Mouse (Mus musculus) CH12.LX (cell line): ENCODE data around the gene Slc30a9. TPM values are rescaled to one million over a fixed set of nuclear protein-coding genes. Genes with fewer than 3 reads are reported as not detected.

Experiments
- DNase-seq: peaks from one replicate; pipeline ENCODE4 v3.0.0-alpha.2; 2013; ENCODE audit errors: extremely low read depth
- H3K27ac ChIP-seq: 2 replicates; pipeline ENCODE4 v1.5.1; 2012; ENCODE audit warnings: low read depth, mild to moderate bottlenecking, control low read depth, moderate library complexity; ENCODE audit not compliant: insufficient read depth
- H3K27me3 ChIP-seq: replicated peaks from 2 replicates; pipeline ENCODE3; 2012; ENCODE audit warnings: inconsistent platforms
- H3K36me3 ChIP-seq, 2 experiments: replicated peaks in 1 of 2; 2 replicates each; pipeline versions ENCODE3 to v1.6.1; 2012; ENCODE audit warnings: inconsistent platforms in 1 of 2, low read length in 1 of 2, mild to moderate bottlenecking in 1 of 2, mixed read lengths in 1 of 2, moderate library complexity in 1 of 2; ENCODE audit not compliant: control insufficient read depth in 1 of 2, insufficient read depth in 1 of 2
- H3K4me1 ChIP-seq, 2 experiments: 2 replicates each; pipeline ENCODE4 v1.6.1; 2012; ENCODE audit warnings: inconsistent platforms in 1 of 2, moderate library complexity in 1 of 2; ENCODE audit not compliant: insufficient read depth in 2 of 2, control insufficient read depth in 1 of 2
- H3K4me2 ChIP-seq: 2 replicates; pipeline ENCODE4 v1.6.1; 2012; ENCODE audit warnings: low read depth, mild to moderate bottlenecking, control low read depth; ENCODE audit not compliant: poor library complexity, insufficient read depth, severe bottlenecking
- H3K4me3 ChIP-seq, 3 experiments: fragments of 150-350 bp in 1 of 3; sonication (generic) in 1 of 3; replicated peaks in 1 of 3; 2 replicates each; pipeline versions ENCODE3 to v1.5.1; 2011 to 2012; ENCODE audit warnings: low read depth in 2 of 3, low read length in 2 of 3, mild to moderate bottlenecking in 2 of 3, moderate library complexity in 2 of 3, control low read depth in 1 of 3, improper control_type of control experiment in 1 of 3, inconsistent platforms in 1 of 3, mixed read lengths in 1 of 3; ENCODE audit not compliant: poor library complexity in 1 of 3
- H3K79me2 ChIP-seq: replicated peaks from 2 replicates; pipeline ENCODE4 v1.6.1; 2012; ENCODE audit warnings: mild to moderate bottlenecking, moderate library complexity; ENCODE audit not compliant: control insufficient read depth, poor library complexity, insufficient read depth, severe bottlenecking; ENCODE audit errors: extremely low read depth
- H3K9ac ChIP-seq: 2 replicates; pipeline ENCODE4 v1.6.1; 2012; ENCODE audit warnings: low read depth, mild to moderate bottlenecking, control low read depth, moderate library complexity; ENCODE audit not compliant: insufficient read depth
- H3K9me3 ChIP-seq: replicated peaks from 2 replicates; pipeline ENCODE3; 2012; ENCODE audit warnings: low read length, inconsistent platforms, mixed read lengths
- BHLHE40 ChIP-seq: IDR thresholded peaks from 2 replicates; pipeline ENCODE4 v1.6.1; 2011; ENCODE audit warnings: mild to moderate bottlenecking, low read depth, low read length, improper control_type of control experiment
- CHD1 ChIP-seq: IDR thresholded peaks from 2 replicates; pipeline ENCODE4 v1.6.1; 2012; ENCODE audit warnings: low read depth, low read length, improper control_type of control experiment, inconsistent platforms
- CHD2 ChIP-seq: IDR thresholded peaks from 2 replicates; pipeline ENCODE4 v1.6.1; 2011; ENCODE audit warnings: low read length, improper control_type of control experiment
- CTCF ChIP-seq, 2 experiments: IDR thresholded peaks in 1 of 2; conservative IDR thresholded peaks in 1 of 2; 2 replicates each; pipeline ENCODE4 v1.5.1; 2011 to 2012; ENCODE audit warnings: low read depth in 2 of 2, low read length in 2 of 2, improper control_type of control experiment in 1 of 2, inconsistent platforms in 1 of 2, mild to moderate bottlenecking in 1 of 2, moderate library complexity in 1 of 2
- E2F4 ChIP-seq: IDR thresholded peaks from 2 replicates; pipeline ENCODE4 v1.6.1; 2011; ENCODE audit warnings: low read depth, low read length, improper control_type of control experiment; ENCODE audit not compliant: insufficient replicate concordance
- EP300 ChIP-seq: IDR thresholded peaks from 2 replicates; pipeline ENCODE4 v1.6.1; 2011; ENCODE audit warnings: low read length, improper control_type of control experiment
- IRF4 ChIP-seq: IDR thresholded peaks from 2 replicates; pipeline ENCODE4 v1.6.1; 2014; ENCODE audit warnings: low read depth, mild to moderate bottlenecking, inconsistent platforms, low read length, improper control_type of control experiment
- KAT2A ChIP-seq: IDR thresholded peaks from 2 replicates; pipeline ENCODE4 v1.6.1; 2012; ENCODE audit warnings: low read length, improper control_type of control experiment, inconsistent platforms; ENCODE audit not compliant: insufficient replicate concordance
- MAFK ChIP-seq: IDR thresholded peaks from 2 replicates; pipeline ENCODE4 v1.6.1; 2011; ENCODE audit warnings: low read length, improper control_type of control experiment; ENCODE audit not compliant: insufficient replicate concordance
- MAX ChIP-seq: IDR thresholded peaks from 2 replicates; pipeline ENCODE4 v1.6.1; 2011; ENCODE audit warnings: low read length, improper control_type of control experiment
- MAZ ChIP-seq: IDR thresholded peaks from 2 replicates; pipeline ENCODE4 v1.6.1; 2012; ENCODE audit warnings: low read depth, mild to moderate bottlenecking, inconsistent platforms, low read length, improper control_type of control experiment, moderate library complexity
- MEF2A ChIP-seq: IDR thresholded peaks from 2 replicates; pipeline ENCODE4 v1.6.1; 2014; ENCODE audit warnings: low read depth, mild to moderate bottlenecking, inconsistent platforms, low read length, improper control_type of control experiment, borderline replicate concordance
- MXI1 ChIP-seq: IDR thresholded peaks from 2 replicates; pipeline ENCODE4 v1.6.1; 2011; ENCODE audit warnings: mild to moderate bottlenecking, low read depth, low read length, improper control_type of control experiment
- MYC ChIP-seq: IDR thresholded peaks from 2 replicates; pipeline ENCODE4 v1.6.1; 2011; ENCODE audit warnings: low read depth, mild to moderate bottlenecking, improper control_type of control experiment, low read length
- NELFE ChIP-seq: IDR thresholded peaks from 2 replicates; pipeline ENCODE4 v1.6.1; 2011; ENCODE audit warnings: low read depth, low read length, improper control_type of control experiment
- NRF1 ChIP-seq: IDR thresholded peaks from 2 replicates; pipeline ENCODE4 v1.6.1; 2014; ENCODE audit warnings: low read depth, mild to moderate bottlenecking, inconsistent platforms, low read length, improper control_type of control experiment, moderate library complexity
- POLR2A ChIP-seq: IDR thresholded peaks from 2 replicates; pipeline ENCODE4 v1.6.1; 2011; ENCODE audit warnings: low read depth, mild to moderate bottlenecking, improper control_type of control experiment, low read length
- POLR2AphosphoS2 ChIP-seq: IDR thresholded peaks from 2 replicates; pipeline ENCODE4 v1.6.1; 2011; ENCODE audit warnings: low read depth, low read length, improper control_type of control experiment
- RAD21 ChIP-seq: IDR thresholded peaks from 2 replicates; pipeline ENCODE4 v1.6.1; 2011; ENCODE audit warnings: low read depth, mild to moderate bottlenecking, low read length, improper control_type of control experiment, moderate library complexity
- RCOR1 ChIP-seq: conservative IDR thresholded peaks from 2 replicates; pipeline ENCODE4 v1.6.1; 2012; ENCODE audit warnings: low read depth, mild to moderate bottlenecking, inconsistent platforms, low read length, improper control_type of control experiment
- SIN3A ChIP-seq: IDR thresholded peaks from 2 replicates; pipeline ENCODE4 v1.6.1; 2012; ENCODE audit warnings: low read length, improper control_type of control experiment, inconsistent platforms
- USF1 ChIP-seq: IDR thresholded peaks from 2 replicates; pipeline ENCODE4 v1.6.1; 2014; ENCODE audit warnings: low read depth, mild to moderate bottlenecking, inconsistent platforms, low read length, improper control_type of control experiment
- USF2 ChIP-seq: conservative IDR thresholded peaks from 2 replicates; pipeline ENCODE4 v1.6.1; 2011; ENCODE audit warnings: low read depth, low read length, improper control_type of control experiment
- ZC3H11A ChIP-seq: IDR thresholded peaks from 2 replicates; pipeline ENCODE4 v1.6.1; 2012; ENCODE audit warnings: low read depth, mild to moderate bottlenecking, inconsistent platforms, low read length, improper control_type of control experiment
- ZKSCAN1 ChIP-seq: IDR thresholded peaks from 2 replicates; pipeline ENCODE4 v1.6.1; 2012; ENCODE audit warnings: low read depth, inconsistent platforms, low read length, improper control_type of control experiment, borderline replicate concordance
- ZNF384 ChIP-seq: IDR thresholded peaks from 2 replicates; pipeline ENCODE4 v1.6.1; 2012; ENCODE audit warnings: low read depth, low read length, improper control_type of control experiment, inconsistent platforms
- dilution Hi-C: fragments of 300-500 bp; cut with MboI; formaldehyde crosslinking; loops from 2 replicates; pipeline ENCODE4 v1.14.3; 2020; ENCODE audit warnings: low sequenced_read_pairs; ENCODE audit not compliant: extremely low pct_unique_long_range_greater_than_20kb, extremely low pct_ligation_motif_present
- in situ Hi-C: fragments of 300-500 bp; cut with MboI; formaldehyde crosslinking; loops from 3 replicates; pipeline ENCODE4 v1.14.3; 2019; ENCODE audit warnings: low sequenced_read_pairs, low pct_ligation_motif_present, low pct_unique_long_range_greater_than_20kb, mixed read lengths
- polyA plus RNA-seq: library from polyadenylated mRNA; unstranded; fragments of >175 nt; gene quantifications from 2 replicates; pipeline ENCODE4 v1.2.1, GENCODE M21; 2012; ENCODE audit warnings: low read depth; ENCODE audit not compliant: insufficient read length
- total RNA-seq, 2 experiments: library from RNA; depleted of rRNA; stranded (reverse); fragments of 300-350 nt in 1 of 2; fragments of >200 nt in 1 of 2; gene quantifications; 2 replicates each; pipeline ENCODE4 v1.2.3; 2012 to 2014

Slc30a9 gene
- total and polyA plus RNA-seq, 3 experiments = 19.6 to 41.2 (median 35.6) TPM

DNA sequence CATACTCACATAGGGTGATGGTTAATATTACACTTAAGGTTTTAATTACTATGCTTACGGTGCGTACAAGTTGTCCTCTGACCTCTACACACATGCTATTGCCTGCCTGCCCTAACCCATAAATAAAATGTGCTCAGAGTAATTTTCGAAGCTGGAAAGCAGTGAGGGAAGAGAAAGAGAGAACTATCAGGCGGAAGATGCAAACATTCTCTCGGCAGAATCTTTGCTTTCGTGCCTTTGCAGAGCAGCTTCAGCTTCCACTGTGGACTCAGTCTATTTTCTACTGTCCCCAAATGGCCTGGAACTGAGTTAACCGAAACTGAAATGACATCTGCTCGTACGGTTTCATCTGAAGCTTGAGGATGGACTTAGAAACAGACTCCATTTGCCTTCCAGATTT is 48.3 kb upstream of the Slc30a9 start:
- Histone ChIP-seq H3K4me3 (no peak overlapping the region), H3K27me3 (no peaks in the 10 kb centered on the region), H3K9ac (no peak overlapping the region; the same call in 1 of the 2 replicates)
- TF ChIP-seq CHD2 (no peak), ZKSCAN1 (no peak), KAT2A (no peak), NELFE (no peak), MAX (no peak), BHLHE40 (no peak), MAZ (no peak), CHD1 (no peak), CTCF (conservative IDR thresholded peaks at IDR 0.05 in 1 of 2, IDR thresholded peaks at IDR 0.05 in 1 of 2; ENCODE audit: low read depth in 2 of 2, low read length in 2 of 2) (no peak), MAFK (no peak), ZC3H11A (no peak), MYC (no peak), POLR2AphosphoS2 (no peak), E2F4 (no peak), POLR2A (no peak), RCOR1 (no peak), USF1 (no peak), MEF2A (no peak), NRF1 (no peak), RAD21 (no peak)
- TF ChIP-seq, all 38 proteins: peak for 0
- Histone ChIP-seq H3K36me3 (peaks cover 0 to 12% of the 10 kb centered on the region in 2 experiments), H3K27ac (no peak overlapping the region), H3K4me1 (peaks cover 5 to 40% of the 10 kb centered on the region in 2 experiments; a peak in 3 of 4 replicates), H3K9me3 (no peaks in the 10 kb centered on the region), H3K4me2 (peak overlapping the region; percentile 77), H3K79me2 (peaks cover 20% of the 10 kb centered on the region)
- dilution Hi-C loops = no loop called here
- no peak for DNase-seq
- in situ Hi-C loops = no loop called here

GRCm38 (mm10) chr5:67260159-67260530 is 46.6 kb upstream of the Slc30a9 start:
- Histone ChIP-seq H3K9me3 (no peaks in the 10 kb centered on the region), H3K4me3 (peak overlapping the region; percentile 52 to 82 (median 79)), H3K4me2 (peak overlapping the region; percentile 97), H3K36me3 (peaks cover 10 to 28% of the 10 kb centered on the region in 2 experiments), H3K27ac (no peak overlapping the region), H3K27me3 (no peaks in the 10 kb centered on the region), H3K4me1 (peaks cover 7 to 48% of the 10 kb centered on the region in 2 experiments; a peak in 3 of 4 replicates), H3K9ac (peak overlapping the region; percentile 86), H3K79me2 (peaks cover 26% of the 10 kb centered on the region)
- TF ChIP-seq EP300 (0 out of 2 replicates have a peak, but pooled peaks have one; percentile 28), SIN3A (no peak), NELFE (no peak), MXI1 (no peak), IRF4 (no peak), CHD1 (no peak; the same call in 1 of the 2 replicates), ZNF384 (peak; percentile 90), MEF2A (no peak), USF2 (no peak), CTCF (conservative IDR thresholded peaks at IDR 0.05 in 1 of 2, IDR thresholded peaks at IDR 0.05 in 1 of 2; ENCODE audit: low read depth in 2 of 2, low read length in 2 of 2) (no peak), RCOR1 (no peak)
- no peak for DNase-seq
- in situ Hi-C loops = no loop called here
- dilution Hi-C loops = no loop called here
